Mouse (Mus musculus) heart, postnatal 0 days (tissue): Measurements from ENCODE around the gene Ttc21a. TPM values are rescaled to one million over a fixed set of nuclear protein-coding genes. Genes with fewer than 3 reads are reported as not detected.

ENCODE experiments used
- ATAC-seq: fragments of 200-750 bp; cut with Nextera tagmentation; 2 replicates; pipeline ENCODE4 v1.8.0; 2017; ENCODE audit warnings: low read depth, moderate number of reproducible peaks, moderate library complexity; ENCODE audit not compliant: insufficient read depth
- DNase-seq: peaks from one replicate; pipeline ENCODE4 v3.0.0-alpha.2; 2016; ENCODE audit warnings: low spot score
- H3K27ac ChIP-seq: fragments of 300-500 bp; sonication (generic); 2 replicates; pipeline ENCODE4 v1.5.1; 2014; ENCODE audit warnings: low read depth, mild to moderate bottlenecking
- H3K27me3 ChIP-seq: fragments of 300-500 bp; sonication (generic); 2 replicates; pipeline ENCODE4 v1.6.1; 2014; ENCODE audit warnings: low read length, mixed read lengths; ENCODE audit not compliant: control insufficient read depth, insufficient read depth
- H3K36me3 ChIP-seq: fragments of 300-500 bp; sonication (generic); replicated peaks from 2 replicates; pipeline ENCODE4 v1.6.1; 2014; ENCODE audit warnings: low read length, mixed read lengths; ENCODE audit not compliant: control insufficient read depth, insufficient read depth
- H3K4me1 ChIP-seq: fragments of 300-500 bp; sonication (generic); 2 replicates; pipeline ENCODE4 v1.6.1; 2014; ENCODE audit warnings: antibody characterized with exemption; ENCODE audit not compliant: control insufficient read depth, insufficient read depth
- H3K4me2 ChIP-seq: fragments of 300-500 bp; sonication (generic); 2 replicates; pipeline ENCODE4 v1.6.1; 2014; ENCODE audit warnings: low read depth, mild to moderate bottlenecking, low read length, moderate library complexity
- H3K4me3 ChIP-seq: fragments of 300-500 bp; sonication (generic); 2 replicates; pipeline ENCODE4 v1.5.1; 2014; ENCODE audit warnings: low read depth, low read length
- H3K9ac ChIP-seq: fragments of 300-500 bp; sonication (generic); replicated peaks from 2 replicates; pipeline ENCODE4 v1.6.1; 2014; ENCODE audit warnings: low read depth, low read length, mixed read lengths
- H3K9me3 ChIP-seq: fragments of 300-500 bp; sonication (generic); replicated peaks from 2 replicates; pipeline ENCODE4 v1.6.1; 2016; ENCODE audit warnings: low read length; ENCODE audit not compliant: control insufficient read depth
- CTCF ChIP-seq: IDR thresholded peaks from 2 replicates; pipeline ENCODE4 v1.5.1; 2016; ENCODE audit warnings: antibody characterized with exemption, control low read depth, low read depth
- EP300 ChIP-seq: IDR thresholded peaks from 2 replicates; pipeline ENCODE4 v1.6.1; 2016; ENCODE audit warnings: antibody characterized with exemption, low read depth
- whole genome bisulfite sequencing: fragments of 180-500 bp; shearing (Covaris S2); extraction: QIAGEN DNeasy Blood & Tissue Kit; methylation state at CpG from one replicate; pipeline ENCODE4 v1.1.7; 2014; 5-methylcytosine and 5-hydroxymethylcytosine counted together
- polyA plus RNA-seq: library from polyadenylated mRNA; unstranded; fragments of >200 nt; fragmentation: Nextera tagmentation; extraction: Ambion mirVana; gene quantifications from 2 replicates; pipeline ENCODE4 v1.2.1, GENCODE M21; 2015
- total RNA-seq: library from RNA; depleted of rRNA; stranded (reverse); fragments of >200 nt; gene quantifications from 2 replicates; pipeline ENCODE4 v1.2.3, GENCODE M21; 2014; ENCODE audit warnings: low replicate concordance

Ttc21a gene
- total and polyA plus RNA-seq, 2 experiments from 2014 or later, result 0.07 TPM; not detected in 1

GRCm38 (mm10) chr9:119993092-119993844 lies 55.9 kb downstream of the Ttc21a start:
- TF ChIP-seq EP300 (no peak), CTCF (no peak)
- H3K9me3 ChIP-seq, result no peaks in the 10 kb centered on the region
- ATAC-seq (no peak), DNase-seq (no peak)
- WGBS, result 57% methylated on average over 10 of the region's 10 CpGs
- H3K4me1 ChIP-seq, result no peaks in the 10 kb centered on the region
- H3K36me3 ChIP-seq, result no peaks in the 10 kb centered on the region
- no peak overlapping the region for H3K4me2 ChIP-seq
- no peaks in the 10 kb centered on the region for H3K27me3 ChIP-seq
- H3K27ac ChIP-seq, result no peak overlapping the region
- no peak overlapping the region for H3K9ac ChIP-seq
- no peak overlapping the region for H3K4me3 ChIP-seq

GRCm38 (mm10) chr9:119994207-119994606 lies 56.8 kb downstream of the Ttc21a start:
- ATAC-seq (peak; percentile 20; the same call in 1 of the 2 replicates), DNase-seq (no peak)
- Histone ChIP-seq H3K4me3 (no peak overlapping the region), H3K4me2 (no peak overlapping the region), H3K36me3 (no peaks in the 10 kb centered on the region), H3K27me3 (no peaks in the 10 kb centered on the region), H3K9ac (no peak overlapping the region), H3K9me3 (no peaks in the 10 kb centered on the region), H3K4me1 (no peaks in the 10 kb centered on the region), H3K27ac (no peak overlapping the region)
- TF ChIP-seq CTCF, result no peak
- TF ChIP-seq EP300, result no peak
- 51% methylated on average over 7 of the region's 7 CpGs for WGBS

- no peak overlapping the region for H3K4me2 ChIP-seq
Observed at GRCm38 (mm10) chr9:119996080-119996479, 58.7 kb downstream of the Ttc21a start.

DNA sequence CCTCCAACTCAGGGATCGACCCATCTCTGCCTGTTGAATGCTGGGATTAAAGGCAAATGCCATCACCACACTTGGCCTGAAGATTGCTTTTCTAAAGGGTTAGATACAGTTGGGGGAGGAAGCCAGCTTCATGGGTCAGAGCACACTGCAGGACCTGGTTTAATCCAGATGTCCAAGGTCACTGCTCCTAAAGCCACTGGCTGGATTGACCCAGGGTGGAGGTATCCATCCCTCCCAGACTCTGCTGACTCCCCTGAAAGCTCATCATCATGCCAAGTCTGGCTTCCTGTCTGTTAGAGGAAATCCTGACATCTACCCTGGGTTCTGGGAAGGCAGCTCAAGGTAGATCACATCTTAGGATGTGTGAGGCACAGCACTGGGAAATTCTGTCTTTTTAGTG lies 61.4 kb downstream of the Ttc21a start:
- H3K4me2 ChIP-seq, result no peak overlapping the region
- DNase-seq (no peak), ATAC-seq (no peak)
- H3K36me3 ChIP-seq, result no peaks in the 10 kb centered on the region
- H3K4me3 ChIP-seq, result no peak overlapping the region
- no peak overlapping the region for H3K9ac ChIP-seq
- H3K4me1 ChIP-seq, result 0 out of 2 replicates have a peak, but pooled peaks cover 6% of the 10 kb centered on the region
- WGBS, result 74% methylated on average over 1 of the region's 1 CpGs
- H3K27ac ChIP-seq, result no peak overlapping the region
- TF ChIP-seq CTCF (no peak), EP300 (no peak)
- no peaks in the 10 kb centered on the region for H3K27me3 ChIP-seq
- no peaks in the 10 kb centered on the region for H3K9me3 ChIP-seq

More at GRCm38 (mm10) chr9:119996080-119996479, 58.7 kb downstream of the Ttc21a start:
- no peak overlapping the region for H3K4me3 ChIP-seq
- ATAC-seq (no peak), DNase-seq (no peak)
- H3K36me3 ChIP-seq, result no peaks in the 10 kb centered on the region
- H3K9me3 ChIP-seq, result no peaks in the 10 kb centered on the region
- H3K4me1 ChIP-seq, result no peaks in the 10 kb centered on the region
- H3K9ac ChIP-seq, result no peak overlapping the region
- H3K27me3 ChIP-seq, result no peaks in the 10 kb centered on the region
- TF ChIP-seq EP300, result no peak
- no peak for TF ChIP-seq CTCF
- no peak overlapping the region for H3K27ac ChIP-seq
- 75% methylated on average over 4 of the region's 4 CpGs for WGBS

- Histone ChIP-seq H3K4me1 (0 out of 2 replicates have a peak, but pooled peaks cover 6% of the 10 kb centered on the region), H3K4me2 (no peak overlapping the region), H3K27me3 (no peaks in the 10 kb centered on the region), H3K36me3 (no peaks in the 10 kb centered on the region), H3K9me3 (no peaks in the 10 kb centered on the region), H3K9ac (no peak overlapping the region), H3K27ac (no peak overlapping the region), H3K4me3 (no peak overlapping the region)
- no peak for TF ChIP-seq CTCF
- TF ChIP-seq EP300, result no peak
- ATAC-seq (no peak), DNase-seq (no peak)
- 58% methylated on average over 6 of the region's 6 CpGs for whole genome bisulfite sequencing
Observed at GRCm38 (mm10) chr9:119999636-120000035, 62.2 kb downstream of the Ttc21a start.
